Mouse (Mus musculus): Measurements from ENCODE around the gene BC016579.
A peak's percentile ranks its signal among the peaks of the same experiment; 100 is the strongest.

DNA sequence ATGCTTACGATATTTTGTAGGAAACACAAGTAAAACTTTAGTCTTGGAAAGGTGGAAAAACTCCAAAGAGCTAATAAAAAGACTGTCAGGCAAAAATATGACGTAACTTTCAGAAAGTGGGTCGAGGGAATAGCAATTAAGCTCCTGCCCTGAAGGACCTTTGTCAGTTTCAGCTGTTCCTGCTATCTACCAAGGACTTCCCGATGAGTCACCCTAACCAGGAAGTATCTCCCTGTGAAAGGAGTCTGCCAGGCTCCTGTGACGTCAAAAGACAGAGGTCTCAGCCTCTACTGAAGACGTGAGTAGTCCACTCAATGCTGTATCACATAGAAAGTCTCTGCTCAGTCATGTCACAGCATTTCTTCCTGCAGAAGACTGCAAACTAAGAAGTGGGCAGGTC, 9.5 kb downstream of the BC016579 start:
- TF ChIP-seq CTCF (IDR thresholded peaks at IDR 0.05) = no peak
- TF ChIP-seq EP300 (IDR thresholded peaks at IDR 0.05) = peak; percentile 50
